Mouse (Mus musculus): Measurements from ENCODE around the gene Spc24. TPM values are rescaled to one million over a fixed set of nuclear protein-coding genes. Genes with fewer than 3 reads are reported as not detected.
"Not testable (repeated sequence)": the region's sequence is repeated elsewhere in the genome, so short reads cannot be mapped to it uniquely, and the experiment has no call there.

The Spc24 gene
- polyA plus RNA-seq, 1 experiment, result 80.1 TPM

- Histone ChIP-seq H3K4me3 (ENCODE audit: insufficient read depth, poor library complexity, severe bottlenecking) (no peak overlapping the region), H3K79me2 (ENCODE audit: control insufficient read depth, insufficient read depth) (peaks cover 96% of the 10 kb centered on the region), H3K79me3 (ENCODE audit: low read depth) (peaks cover 45% of the 10 kb centered on the region), H3K36me3 (ENCODE audit: control insufficient read depth, insufficient read depth) (peaks cover 53% of the 10 kb centered on the region), H3ac (ENCODE audit: control insufficient read depth, insufficient read length, low read depth) (no peak overlapping the region), H3K27me3 (ENCODE audit: control insufficient read depth, insufficient read depth, insufficient read length) (no peaks in the 10 kb centered on the region)
- TF ChIP-seq USF1 (IDR thresholded peaks at IDR 0.05; ENCODE audit: low read depth), result no peak
- peak; percentile 7 for TF ChIP-seq MAX (IDR thresholded peaks at IDR 0.05)
- no peak for TF ChIP-seq CEBPB (IDR thresholded peaks at IDR 0.05; ENCODE audit: low read depth)
- no peak for TF ChIP-seq MYOD1 (IDR thresholded peaks at IDR 0.05; ENCODE audit: control insufficient read depth, insufficient read length, low read depth)
Observed at GRCm38 (mm10) chr9:21791861-21792260, 31.8 kb upstream of the Spc24 start.

DNA sequence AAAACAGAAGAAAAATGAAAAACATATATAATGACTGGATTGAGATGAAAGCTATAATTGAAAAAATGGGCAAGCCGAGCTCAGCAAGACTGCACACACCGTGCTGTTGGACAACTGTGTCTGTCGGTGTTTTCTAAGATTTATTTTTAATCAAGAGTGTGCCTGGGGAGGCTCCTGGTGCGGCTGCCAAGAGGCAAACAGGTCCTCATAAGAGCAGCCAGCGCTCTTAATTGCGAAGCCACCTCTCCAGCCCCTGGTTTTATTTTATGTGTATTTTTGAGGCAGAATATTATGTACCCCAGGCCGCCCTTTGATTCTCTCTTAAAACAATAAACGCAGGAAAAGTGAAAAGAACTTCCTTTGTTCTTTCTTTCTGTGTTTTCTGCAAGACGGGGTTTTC lies 28.1 kb upstream of the Spc24 start:
- TF ChIP-seq CTCF (IDR thresholded peaks at IDR 0.05; ENCODE audit: control insufficient read depth, insufficient read depth, insufficient read length) (no peak), MAX (IDR thresholded peaks at IDR 0.05) (no peak), CEBPB (IDR thresholded peaks at IDR 0.05; ENCODE audit: low read depth) (no peak), MYOG (IDR thresholded peaks at IDR 0.05; ENCODE audit: control insufficient read depth, extremely low read depth, insufficient read length) (no peak), USF1 (IDR thresholded peaks at IDR 0.05; ENCODE audit: low read depth) (no peak), MYOD1 (IDR thresholded peaks at IDR 0.05; ENCODE audit: control insufficient read depth, insufficient read length, low read depth) (no peak), FOSL1 (IDR thresholded peaks at IDR 0.05; ENCODE audit: insufficient read depth, low read length, poor library complexity, severe bottlenecking) (no peak)
- H3K36me3 ChIP-seq (ENCODE audit: control insufficient read depth, insufficient read depth), result peaks cover 54% of the 10 kb centered on the region
- no peak overlapping the region for H3K4me3 ChIP-seq (ENCODE audit: insufficient read depth, poor library complexity, severe bottlenecking)
- peaks cover 89% of the 10 kb centered on the region for H3K79me2 ChIP-seq (ENCODE audit: control insufficient read depth, insufficient read depth)
- no peaks in the 10 kb centered on the region for H3K27me3 ChIP-seq (ENCODE audit: control insufficient read depth, insufficient read depth, insufficient read length)
- H3K79me3 ChIP-seq (ENCODE audit: low read depth), result peaks cover 45% of the 10 kb centered on the region
- H3ac ChIP-seq (ENCODE audit: control insufficient read depth, insufficient read length, low read depth), result no peak overlapping the region

GRCm38 (mm10) chr9:21787654-21788053 lies 27.6 kb upstream of the Spc24 start:
- Histone ChIP-seq H3ac (ENCODE audit: control insufficient read depth, insufficient read length, low read depth) (no peak overlapping the region), H3K36me3 (ENCODE audit: control insufficient read depth, insufficient read depth) (peaks cover 52% of the 10 kb centered on the region), H3K79me3 (ENCODE audit: low read depth) (peaks cover 45% of the 10 kb centered on the region), H3K27me3 (ENCODE audit: control insufficient read depth, insufficient read depth, insufficient read length) (no peaks in the 10 kb centered on the region), H3K4me3 (ENCODE audit: insufficient read depth, poor library complexity, severe bottlenecking) (no peak overlapping the region), H3K79me2 (ENCODE audit: control insufficient read depth, insufficient read depth) (peaks cover 83% of the 10 kb centered on the region)
- TF ChIP-seq MAX (IDR thresholded peaks at IDR 0.05) (no peak), FOSL1 (IDR thresholded peaks at IDR 0.05; ENCODE audit: insufficient read depth, low read length, poor library complexity, severe bottlenecking) (no peak), MYOG (IDR thresholded peaks at IDR 0.05; ENCODE audit: control insufficient read depth, extremely low read depth, insufficient read length) (no peak), MYOD1 (IDR thresholded peaks at IDR 0.05; ENCODE audit: control insufficient read depth, insufficient read length, low read depth) (no peak), USF1 (IDR thresholded peaks at IDR 0.05; ENCODE audit: low read depth) (no peak), CTCF (IDR thresholded peaks at IDR 0.05; ENCODE audit: control insufficient read depth, insufficient read depth, insufficient read length) (no peak), CEBPB (IDR thresholded peaks at IDR 0.05; ENCODE audit: low read depth) (no peak)

GRCm38 (mm10) chr9:21786906-21787305 lies 26.8 kb upstream of the Spc24 start:
- H3ac ChIP-seq (ENCODE audit: control insufficient read depth, insufficient read length, low read depth), result no peak overlapping the region
- H3K27me3 ChIP-seq (ENCODE audit: control insufficient read depth, insufficient read depth, insufficient read length), result no peaks in the 10 kb centered on the region
- no peak for TF ChIP-seq MYOG (IDR thresholded peaks at IDR 0.05; ENCODE audit: control insufficient read depth, extremely low read depth, insufficient read length)
- no peak for TF ChIP-seq FOSL1 (IDR thresholded peaks at IDR 0.05; ENCODE audit: insufficient read depth, low read length, poor library complexity, severe bottlenecking)
- TF ChIP-seq MAX (IDR thresholded peaks at IDR 0.05), result no peak
- no peak for TF ChIP-seq CEBPB (IDR thresholded peaks at IDR 0.05; ENCODE audit: low read depth)
- TF ChIP-seq CTCF (IDR thresholded peaks at IDR 0.05; ENCODE audit: control insufficient read depth, insufficient read depth, insufficient read length), result peak; percentile 65
- no peak for TF ChIP-seq MYOD1 (IDR thresholded peaks at IDR 0.05; ENCODE audit: control insufficient read depth, insufficient read length, low read depth)
- TF ChIP-seq USF1 (IDR thresholded peaks at IDR 0.05; ENCODE audit: low read depth), result no peak
- no peak overlapping the region for H3K4me3 ChIP-seq (ENCODE audit: insufficient read depth, poor library complexity, severe bottlenecking)
- peaks cover 77% of the 10 kb centered on the region for H3K79me2 ChIP-seq (ENCODE audit: control insufficient read depth, insufficient read depth)
- peaks cover 47% of the 10 kb centered on the region for H3K79me3 ChIP-seq (ENCODE audit: low read depth)
- H3K36me3 ChIP-seq (ENCODE audit: control insufficient read depth, insufficient read depth), result peaks cover 49% of the 10 kb centered on the region

DNA sequence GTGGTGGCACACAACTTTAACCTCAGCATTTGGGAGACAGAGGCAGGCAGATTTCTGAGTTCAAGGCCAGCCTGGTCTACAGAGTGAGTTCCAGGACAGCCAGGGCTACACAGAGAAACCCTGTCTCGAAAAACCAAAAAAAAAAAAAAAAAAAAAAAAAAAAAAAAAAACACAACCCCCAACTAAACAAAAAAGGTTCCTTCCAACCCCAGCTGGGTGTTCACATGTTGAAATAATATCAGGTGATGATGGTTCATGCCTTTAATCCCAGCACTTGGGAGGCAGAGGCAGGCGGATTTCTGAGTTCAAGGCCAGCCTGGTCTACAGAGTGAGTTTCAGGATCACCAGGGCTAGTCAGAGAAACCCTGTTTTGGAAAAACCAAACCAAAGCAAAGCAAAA lies 26.2 kb upstream of the Spc24 start:
- Histone ChIP-seq H3K79me3 (ENCODE audit: low read depth) (peaks cover 47% of the 10 kb centered on the region), H3K79me2 (ENCODE audit: control insufficient read depth, insufficient read depth) (peaks cover 78% of the 10 kb centered on the region), H3K36me3 (ENCODE audit: control insufficient read depth, insufficient read depth) (peaks cover 45% of the 10 kb centered on the region)
- H3K4me3 ChIP-seq (ENCODE audit: insufficient read depth, poor library complexity, severe bottlenecking); H3K27me3 ChIP-seq (ENCODE audit: control insufficient read depth, insufficient read depth, insufficient read length); H3ac ChIP-seq (ENCODE audit: control insufficient read depth, insufficient read length, low read depth): not testable (repeated sequence)

DNA sequence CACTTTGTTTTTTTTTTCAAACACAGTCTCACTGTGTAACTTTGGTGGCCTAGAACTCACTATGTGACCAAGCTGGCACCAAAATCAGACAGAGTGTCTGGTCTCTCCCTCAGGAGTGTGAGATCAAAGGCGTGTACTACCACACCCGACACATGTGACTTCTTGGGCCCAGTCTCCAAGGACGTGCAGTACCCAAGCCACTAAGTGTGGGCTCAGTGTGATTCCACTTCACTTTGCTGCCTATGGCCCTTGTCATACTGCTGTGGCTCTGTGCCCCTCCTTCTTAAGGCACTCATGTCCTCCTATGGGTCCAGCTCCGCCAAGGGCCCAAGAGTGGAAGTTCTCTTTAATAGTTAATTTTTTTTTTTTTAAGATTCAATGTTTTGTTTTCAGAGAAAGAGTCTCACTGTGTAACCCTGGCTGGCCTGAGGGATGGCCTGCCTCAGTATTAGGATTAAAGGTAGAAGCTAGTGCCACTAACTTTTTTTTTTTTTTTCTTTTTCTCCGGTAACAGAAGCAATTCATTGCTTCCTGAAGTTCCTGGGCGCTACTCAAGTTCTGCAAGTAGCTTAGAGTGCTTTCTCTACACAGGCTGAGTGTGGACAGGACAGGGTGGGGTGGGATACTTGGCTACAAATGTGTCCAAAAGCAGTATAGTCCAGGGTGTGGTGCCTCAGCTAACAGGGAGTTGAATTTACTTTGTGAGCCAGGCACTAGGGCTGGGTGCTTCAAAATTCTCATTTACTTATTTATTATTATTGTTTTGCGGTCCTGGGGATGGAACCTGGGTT lies 24.6 kb upstream of the Spc24 start:
- Histone ChIP-seq H3K79me3 (ENCODE audit: low read depth) (peaks cover 32% of the 10 kb centered on the region), H3K27me3 (ENCODE audit: control insufficient read depth, insufficient read depth, insufficient read length) (no peaks in the 10 kb centered on the region), H3K4me3 (ENCODE audit: insufficient read depth, poor library complexity, severe bottlenecking) (no peak overlapping the region), H3K36me3 (ENCODE audit: control insufficient read depth, insufficient read depth) (peaks cover 42% of the 10 kb centered on the region), H3ac (ENCODE audit: control insufficient read depth, insufficient read length, low read depth) (no peak overlapping the region), H3K79me2 (ENCODE audit: control insufficient read depth, insufficient read depth) (peaks cover 65% of the 10 kb centered on the region)
- no peak for TF ChIP-seq MAX (IDR thresholded peaks at IDR 0.05)
- no peak for TF ChIP-seq USF1 (IDR thresholded peaks at IDR 0.05; ENCODE audit: low read depth)
- TF ChIP-seq MYOG (IDR thresholded peaks at IDR 0.05; ENCODE audit: control insufficient read depth, extremely low read depth, insufficient read length), result no peak

Measured in C2C12 (cell line).